Mouse (Mus musculus): ENCODE results near the gene Ube2g2.

The Ube2g2 gene

GRCm38 (mm10) chr10:77605908-77606826 is 15.9 kb upstream of the Ube2g2 start, which contains the start of the genes Sumo3 and Gm49325:
Gene Sumo3 (plus strand): TSS chr10:77606097.
Gene Gm49325 (plus strand): TSS chr10:77606197.
- peak; percentile 96 for DNase-seq (ENCODE audit: low read depth, low spot score)

GRCm38 (mm10) chr10:77606855-77607254 is 15.2 kb upstream of the Ube2g2 start:
- DNase-seq (ENCODE audit: low read depth, low spot score), result no peak

- DNase-seq (ENCODE audit: low read depth, low spot score), result no peak
Observed at GRCm38 (mm10) chr10:77607441-77607840, 14.6 kb upstream of the Ube2g2 start.

GRCm38 (mm10) chr10:77608589-77608988 is 13.5 kb upstream of the Ube2g2 start:
- DNase-seq (ENCODE audit: low read depth, low spot score), result no peak

- no peak for DNase-seq (ENCODE audit: low read depth, low spot score)
Observed at GRCm38 (mm10) chr10:77610221-77610961, 11.7 kb upstream of the Ube2g2 start.

GRCm38 (mm10) chr10:77613409-77613808 is 8.7 kb upstream of the Ube2g2 start:
- DNase-seq (ENCODE audit: low read depth, low spot score), result no peak

- no peak for DNase-seq (ENCODE audit: low read depth, low spot score)
Observed at GRCm38 (mm10) chr10:77615647-77616046, 6.4 kb upstream of the Ube2g2 start.

- no peak for DNase-seq (ENCODE audit: low read depth, low spot score)
Observed at GRCm38 (mm10) chr10:77616166-77616565, 5.9 kb upstream of the Ube2g2 start.

- no peak for DNase-seq (ENCODE audit: low read depth, low spot score)
Observed at GRCm38 (mm10) chr10:77616926-77617325, 5.1 kb upstream of the Ube2g2 start.

GRCm38 (mm10) chr10:77621546-77621945 is 529 bp upstream of the Ube2g2 start:
- DNase-seq (ENCODE audit: low read depth, low spot score), result no peak

- DNase-seq (ENCODE audit: low read depth, low spot score), result peak; percentile 46
Observed at GRCm38 (mm10) chr10:77623069-77623492, 1.0 kb downstream of the Ube2g2 start.

GRCm38 (mm10) chr10:77623639-77624400 is 1.7 kb downstream of the Ube2g2 start:
- DNase-seq (ENCODE audit: low read depth, low spot score), result no peak

- DNase-seq (ENCODE audit: low read depth, low spot score), result no peak
Observed at GRCm38 (mm10) chr10:77624570-77624995, 2.5 kb downstream of the Ube2g2 start.

GRCm38 (mm10) chr10:77626036-77626435 is 4.0 kb downstream of the Ube2g2 start:
- no peak for DNase-seq (ENCODE audit: low read depth, low spot score)

GRCm38 (mm10) chr10:77626591-77626990 is 4.5 kb downstream of the Ube2g2 start:
- no peak for DNase-seq (ENCODE audit: low read depth, low spot score)

- DNase-seq (ENCODE audit: low read depth, low spot score), result peak; percentile 86
Observed at GRCm38 (mm10) chr10:77627497-77627896, 5.4 kb downstream of the Ube2g2 start.

GRCm38 (mm10) chr10:77629163-77629562 is 7.1 kb downstream of the Ube2g2 start:
- DNase-seq (ENCODE audit: low read depth, low spot score), result no peak

- DNase-seq (ENCODE audit: low read depth, low spot score), result peak; percentile 31
Observed at GRCm38 (mm10) chr10:77629970-77630369, 7.9 kb downstream of the Ube2g2 start.

- DNase-seq (ENCODE audit: low read depth, low spot score), result peak; percentile 64
Observed at GRCm38 (mm10) chr10:77634016-77634415, 11.9 kb downstream of the Ube2g2 start.

- no peak for DNase-seq (ENCODE audit: low read depth, low spot score)
Observed at GRCm38 (mm10) chr10:77634452-77635231, 12.6 kb downstream of the Ube2g2 start.
